Mouse (Mus musculus) CH12.LX (cell line): ENCODE results near the gene Ptpn21. TPM values are rescaled to one million over a fixed set of nuclear protein-coding genes. Genes with fewer than 3 reads are reported as not detected.

ENCODE experiments used
- DNase-seq: peaks from one replicate; pipeline ENCODE4 v3.0.0-alpha.2; 2013; ENCODE audit errors: extremely low read depth
- H3K27ac ChIP-seq: 2 replicates; pipeline ENCODE4 v1.5.1; 2012; ENCODE audit warnings: low read depth, mild to moderate bottlenecking, control low read depth, moderate library complexity; ENCODE audit not compliant: insufficient read depth
- H3K27me3 ChIP-seq: replicated peaks from 2 replicates; pipeline ENCODE3; 2012; ENCODE audit warnings: inconsistent platforms
- H3K36me3 ChIP-seq, 2 experiments: replicated peaks in 1 of 2; 2 replicates each; pipeline versions ENCODE3 to v1.6.1; 2012; ENCODE audit warnings: inconsistent platforms in 1 of 2, low read length in 1 of 2, mild to moderate bottlenecking in 1 of 2, mixed read lengths in 1 of 2, moderate library complexity in 1 of 2; ENCODE audit not compliant: control insufficient read depth in 1 of 2, insufficient read depth in 1 of 2
- H3K4me1 ChIP-seq, 2 experiments: 2 replicates each; pipeline ENCODE4 v1.6.1; 2012; ENCODE audit warnings: inconsistent platforms in 1 of 2, moderate library complexity in 1 of 2; ENCODE audit not compliant: insufficient read depth in 2 of 2, control insufficient read depth in 1 of 2
- H3K4me2 ChIP-seq: 2 replicates; pipeline ENCODE4 v1.6.1; 2012; ENCODE audit warnings: low read depth, mild to moderate bottlenecking, control low read depth; ENCODE audit not compliant: poor library complexity, insufficient read depth, severe bottlenecking
- H3K4me3 ChIP-seq, 3 experiments: fragments of 150-350 bp in 1 of 3; sonication (generic) in 1 of 3; replicated peaks in 1 of 3; 2 replicates each; pipeline versions ENCODE3 to v1.5.1; 2011 to 2012; ENCODE audit warnings: low read depth in 2 of 3, low read length in 2 of 3, mild to moderate bottlenecking in 2 of 3, moderate library complexity in 2 of 3, control low read depth in 1 of 3, improper control_type of control experiment in 1 of 3, inconsistent platforms in 1 of 3, mixed read lengths in 1 of 3; ENCODE audit not compliant: poor library complexity in 1 of 3
- H3K79me2 ChIP-seq: replicated peaks from 2 replicates; pipeline ENCODE4 v1.6.1; 2012; ENCODE audit warnings: mild to moderate bottlenecking, moderate library complexity; ENCODE audit not compliant: control insufficient read depth, poor library complexity, insufficient read depth, severe bottlenecking; ENCODE audit errors: extremely low read depth
- H3K9ac ChIP-seq: 2 replicates; pipeline ENCODE4 v1.6.1; 2012; ENCODE audit warnings: low read depth, mild to moderate bottlenecking, control low read depth, moderate library complexity; ENCODE audit not compliant: insufficient read depth
- H3K9me3 ChIP-seq: replicated peaks from 2 replicates; pipeline ENCODE3; 2012; ENCODE audit warnings: low read length, inconsistent platforms, mixed read lengths
- BHLHE40 ChIP-seq: IDR thresholded peaks from 2 replicates; pipeline ENCODE4 v1.6.1; 2011; ENCODE audit warnings: mild to moderate bottlenecking, low read depth, low read length, improper control_type of control experiment
- CHD1 ChIP-seq: IDR thresholded peaks from 2 replicates; pipeline ENCODE4 v1.6.1; 2012; ENCODE audit warnings: low read depth, low read length, improper control_type of control experiment, inconsistent platforms
- EP300 ChIP-seq: IDR thresholded peaks from 2 replicates; pipeline ENCODE4 v1.6.1; 2011; ENCODE audit warnings: low read length, improper control_type of control experiment
- ETS1 ChIP-seq: conservative IDR thresholded peaks from 2 replicates; pipeline ENCODE4 v1.6.1; 2012; ENCODE audit warnings: low read depth, mild to moderate bottlenecking, inconsistent platforms, low read length, improper control_type of control experiment, moderate library complexity
- JUN ChIP-seq: IDR thresholded peaks from 2 replicates; pipeline ENCODE4 v1.6.1; 2011; ENCODE audit warnings: low read depth, mild to moderate bottlenecking, low read length, improper control_type of control experiment, moderate library complexity; ENCODE audit not compliant: insufficient read depth
- MAFK ChIP-seq: IDR thresholded peaks from 2 replicates; pipeline ENCODE4 v1.6.1; 2011; ENCODE audit warnings: low read length, improper control_type of control experiment; ENCODE audit not compliant: insufficient replicate concordance
- MAX ChIP-seq: IDR thresholded peaks from 2 replicates; pipeline ENCODE4 v1.6.1; 2011; ENCODE audit warnings: low read length, improper control_type of control experiment
- MXI1 ChIP-seq: IDR thresholded peaks from 2 replicates; pipeline ENCODE4 v1.6.1; 2011; ENCODE audit warnings: mild to moderate bottlenecking, low read depth, low read length, improper control_type of control experiment
- MYC ChIP-seq: IDR thresholded peaks from 2 replicates; pipeline ENCODE4 v1.6.1; 2011; ENCODE audit warnings: low read depth, mild to moderate bottlenecking, improper control_type of control experiment, low read length
- NELFE ChIP-seq: IDR thresholded peaks from 2 replicates; pipeline ENCODE4 v1.6.1; 2011; ENCODE audit warnings: low read depth, low read length, improper control_type of control experiment
- POLR2A ChIP-seq: IDR thresholded peaks from 2 replicates; pipeline ENCODE4 v1.6.1; 2011; ENCODE audit warnings: low read depth, mild to moderate bottlenecking, improper control_type of control experiment, low read length
- RAD21 ChIP-seq: IDR thresholded peaks from 2 replicates; pipeline ENCODE4 v1.6.1; 2011; ENCODE audit warnings: low read depth, mild to moderate bottlenecking, low read length, improper control_type of control experiment, moderate library complexity
- SIN3A ChIP-seq: IDR thresholded peaks from 2 replicates; pipeline ENCODE4 v1.6.1; 2012; ENCODE audit warnings: low read length, improper control_type of control experiment, inconsistent platforms
- SMC3 ChIP-seq: IDR thresholded peaks from 2 replicates; pipeline ENCODE4 v1.6.1; 2011; ENCODE audit warnings: low read depth, low read length, improper control_type of control experiment
- TBP ChIP-seq: conservative IDR thresholded peaks from 2 replicates; pipeline ENCODE4 v1.6.1; 2011; ENCODE audit warnings: low read depth, low read length, improper control_type of control experiment
- UBTF ChIP-seq: IDR thresholded peaks from 2 replicates; pipeline ENCODE4 v1.6.1; 2012; ENCODE audit warnings: low read depth, mild to moderate bottlenecking, inconsistent platforms, low read length, improper control_type of control experiment, moderate library complexity
- USF1 ChIP-seq: IDR thresholded peaks from 2 replicates; pipeline ENCODE4 v1.6.1; 2014; ENCODE audit warnings: low read depth, mild to moderate bottlenecking, inconsistent platforms, low read length, improper control_type of control experiment
- USF2 ChIP-seq: conservative IDR thresholded peaks from 2 replicates; pipeline ENCODE4 v1.6.1; 2011; ENCODE audit warnings: low read depth, low read length, improper control_type of control experiment
- ZMIZ1 ChIP-seq: IDR thresholded peaks from 2 replicates; pipeline ENCODE4 v1.6.1; 2012; ENCODE audit warnings: low read depth, mild to moderate bottlenecking, inconsistent platforms, low read length, improper control_type of control experiment
- ZNF384 ChIP-seq: IDR thresholded peaks from 2 replicates; pipeline ENCODE4 v1.6.1; 2012; ENCODE audit warnings: low read depth, low read length, improper control_type of control experiment, inconsistent platforms
- dilution Hi-C: fragments of 300-500 bp; cut with MboI; formaldehyde crosslinking; loops from 2 replicates; pipeline ENCODE4 v1.14.3; 2020; ENCODE audit warnings: low sequenced_read_pairs; ENCODE audit not compliant: extremely low pct_unique_long_range_greater_than_20kb, extremely low pct_ligation_motif_present
- in situ Hi-C: fragments of 300-500 bp; cut with MboI; formaldehyde crosslinking; loops from 3 replicates; pipeline ENCODE4 v1.14.3; 2019; ENCODE audit warnings: low sequenced_read_pairs, low pct_ligation_motif_present, low pct_unique_long_range_greater_than_20kb, mixed read lengths
- polyA plus RNA-seq: library from polyadenylated mRNA; unstranded; fragments of >175 nt; gene quantifications from 2 replicates; pipeline ENCODE4 v1.2.1, GENCODE M21; 2012; ENCODE audit warnings: low read depth; ENCODE audit not compliant: insufficient read length
- total RNA-seq, 2 experiments: library from RNA; depleted of rRNA; stranded (reverse); fragments of 300-350 nt in 1 of 2; fragments of >200 nt in 1 of 2; gene quantifications; 2 replicates each; pipeline ENCODE4 v1.2.3; 2012 to 2014

Ptpn21 gene
- total and polyA plus RNA-seq, 3 experiments: 2.2 to 5.8 (median 3.5) TPM

DNA sequence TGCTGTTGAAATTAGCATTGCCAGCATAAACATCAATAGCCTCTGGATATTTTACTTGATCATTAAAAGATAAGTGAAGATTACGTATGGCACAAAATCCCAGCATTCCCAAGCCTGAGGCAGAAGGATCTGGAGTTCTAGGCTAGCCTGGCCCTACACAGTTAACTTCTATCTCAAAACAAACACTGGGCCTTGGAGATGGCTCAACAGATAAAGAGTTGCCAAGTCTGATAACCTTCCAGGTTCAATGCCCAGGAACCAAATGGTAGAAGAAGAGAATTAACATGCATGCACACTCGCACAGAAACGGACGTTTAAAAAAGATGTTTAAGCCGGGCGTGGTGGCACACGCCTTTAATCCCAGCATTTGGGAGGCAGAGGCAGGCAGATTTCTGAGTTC, 13.0 kb downstream of the Ptpn21 start:
- Histone ChIP-seq H3K36me3 (peaks cover 3 to 14% of the 10 kb centered on the region in 2 experiments), H3K4me3 (no peak overlapping the region), H3K27ac (no peak overlapping the region), H3K27me3 (no peaks in the 10 kb centered on the region), H3K79me2 (peaks cover 7% of the 10 kb centered on the region; the same call in 1 of the 2 replicates), H3K9me3 (no peaks in the 10 kb centered on the region), H3K4me1 (peaks cover 4 to 14% of the 10 kb centered on the region in 2 experiments), H3K4me2 (no peak overlapping the region), H3K9ac (no peak overlapping the region)
- dilution Hi-C loops: no loop called here
- in situ Hi-C loops: no loop called here
- TF ChIP-seq CHD1 (no peak), NELFE (no peak), JUN (no peak), MYC (no peak), BHLHE40 (no peak), ZMIZ1 (no peak), EP300 (no peak), MXI1 (no peak)
- no peak for DNase-seq

DNA sequence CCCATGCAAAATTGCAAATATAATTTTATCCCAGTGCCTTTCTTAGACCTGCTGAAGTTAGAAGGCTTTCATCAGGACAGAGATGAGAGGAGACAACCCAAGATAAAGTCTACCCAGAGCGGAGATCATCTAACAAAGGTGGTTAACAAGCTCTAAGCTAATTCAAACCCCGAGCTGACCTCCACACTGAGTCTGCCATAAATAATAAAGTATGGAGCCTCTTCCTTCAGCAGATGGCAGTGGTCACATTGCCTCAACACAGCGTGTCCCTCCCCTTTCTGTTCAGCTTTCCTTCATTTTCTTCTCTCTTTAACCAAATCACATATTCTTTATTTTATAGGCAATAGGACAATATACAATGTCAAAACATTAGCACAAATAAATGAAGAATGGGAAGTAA, 16.2 kb downstream of the Ptpn21 start:
- no peak overlapping the region for H3K27ac ChIP-seq
- dilution Hi-C loops: no loop called here
- H3K9ac ChIP-seq: no peak overlapping the region
- peaks cover 3% of the 10 kb centered on the region; the same call in 1 of the 2 replicates for H3K79me2 ChIP-seq
- in situ Hi-C loops: no loop called here
- 0 out of 4 replicates have a peak, but pooled peaks cover 0 to 3% of the 10 kb centered on the region in 2 experiments for H3K4me1 ChIP-seq
- no peak for DNase-seq
- no peak overlapping the region for H3K4me2 ChIP-seq
- H3K9me3 ChIP-seq: no peaks in the 10 kb centered on the region
- TF ChIP-seq RAD21 (no peak), SIN3A (no peak), ZNF384 (no peak), JUN (no peak), POLR2A (no peak), ETS1 (no peak), MYC (no peak), ZMIZ1 (no peak), TBP (no peak), SMC3 (no peak), NELFE (no peak), MAFK (no peak), USF1 (no peak), CHD1 (no peak), MAX (no peak), EP300 (no peak), USF2 (no peak), UBTF (no peak)
- TF ChIP-seq, all 38 proteins: peak for 0
- H3K36me3 ChIP-seq: peaks cover 0 to 6% of the 10 kb centered on the region in 2 experiments
- H3K27me3 ChIP-seq: no peaks in the 10 kb centered on the region
- no peak overlapping the region for H3K4me3 ChIP-seq
